Mouse (Mus musculus) G1E (cell line): ENCODE measurements around the gene Rb1.

Experiments
- CTCF ChIP-seq: IDR thresholded peaks from 2 replicates; pipeline ENCODE4 v1.5.1; 2012; ENCODE audit warnings: low read depth, low read length, inconsistent platforms, mixed read lengths
- GATA2 ChIP-seq: IDR thresholded peaks from 2 replicates; pipeline ENCODE4 v1.6.1; 2012; ENCODE audit warnings: low read depth, low read length, inconsistent platforms, borderline replicate concordance
- POLR2AphosphoS5 ChIP-seq: IDR thresholded peaks from 2 replicates; pipeline ENCODE4 v1.6.1; 2012; ENCODE audit warnings: low read depth, low read length, inconsistent platforms; ENCODE audit not compliant: insufficient replicate concordance
- TAL1 ChIP-seq: conservative IDR thresholded peaks from 2 replicates; pipeline ENCODE4 v1.6.1; 2012; ENCODE audit warnings: low read depth, low read length, inconsistent platforms, mixed read lengths

- TF ChIP-seq POLR2AphosphoS5, result no peak
- TF ChIP-seq CTCF, result no peak
- no peak for TF ChIP-seq TAL1
- no peak for TF ChIP-seq GATA2
Observed at GRCm38 (mm10) chr14:73210196-73210595, 115.4 kb downstream of the Rb1 start.
